Mouse (Mus musculus): ENCODE data around the gene Vmn2r40.
"Not testable (repeated sequence)": the region's sequence is repeated elsewhere in the genome, so short reads cannot be mapped to it uniquely, and the experiment has no call there.

Vmn2r40 gene

GRCm38 (mm10) chr7:8931335-8931734 is at the start of gene Vmn2r40:
Vmn2r40 (minus strand) TSS chr7:8931435.
- DNase-seq (ENCODE audit: low spot score in 2 of 2) = not testable (repeated sequence)

All from frontal cortex, postnatal 25 days (tissue).